Mouse (Mus musculus): ENCODE data around the gene Jak1.
A peak's percentile ranks its signal among the peaks of the same experiment; 100 is the strongest.

Jak1 gene

GRCm38 (mm10) chr4:101182603-101183011 is 82.5 kb downstream of the Jak1 start:
- no peak for DNase-seq

GRCm38 (mm10) chr4:101180681-101181080 is 84.4 kb downstream of the Jak1 start:
- no peak for DNase-seq

GRCm38 (mm10) chr4:101179836-101180235 is 85.2 kb downstream of the Jak1 start:
- no peak for DNase-seq

GRCm38 (mm10) chr4:101179076-101179475 is 86.0 kb downstream of the Jak1 start:
- DNase-seq, result no peak

DNA sequence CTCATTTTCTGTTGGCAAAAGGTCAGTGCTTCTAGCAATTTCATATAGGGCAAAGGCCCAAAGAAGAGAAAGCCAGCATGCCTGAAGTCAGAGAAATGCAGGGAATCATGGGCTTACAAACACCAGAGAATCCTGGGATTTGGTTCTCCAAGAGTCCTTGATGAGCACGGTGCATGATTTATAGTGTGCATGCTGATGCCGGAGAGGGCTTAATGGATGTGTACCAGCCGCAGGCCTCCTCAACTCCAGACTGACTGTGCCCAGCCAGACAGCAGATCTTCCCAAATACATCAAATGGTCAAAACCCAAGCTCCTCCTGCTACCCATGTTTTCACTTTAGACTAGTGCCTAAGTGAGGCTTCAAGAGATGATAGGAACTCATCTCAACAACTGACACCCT is 87.3 kb downstream of the Jak1 start:
- DNase-seq, result no peak

DNA sequence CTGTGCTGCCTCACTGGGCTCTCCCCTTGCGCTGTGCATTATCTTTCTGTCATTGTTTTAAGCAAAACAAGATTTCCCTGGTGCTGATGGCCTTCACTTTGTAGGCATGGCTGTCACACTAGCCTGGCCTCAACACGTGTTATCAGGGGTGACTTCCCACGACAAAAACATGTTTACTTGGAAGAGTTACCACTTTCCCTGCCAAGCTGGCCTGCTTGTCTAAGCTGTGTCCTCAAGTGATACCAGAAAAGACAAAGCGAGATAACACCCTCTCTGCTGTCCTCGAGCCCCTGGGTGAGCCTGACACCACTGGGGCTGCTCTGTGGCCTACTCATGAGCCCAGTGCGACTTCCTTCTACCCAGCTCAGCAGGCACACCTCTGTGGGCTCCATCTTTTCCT is 89.0 kb downstream of the Jak1 start:
- no peak for DNase-seq

DNA sequence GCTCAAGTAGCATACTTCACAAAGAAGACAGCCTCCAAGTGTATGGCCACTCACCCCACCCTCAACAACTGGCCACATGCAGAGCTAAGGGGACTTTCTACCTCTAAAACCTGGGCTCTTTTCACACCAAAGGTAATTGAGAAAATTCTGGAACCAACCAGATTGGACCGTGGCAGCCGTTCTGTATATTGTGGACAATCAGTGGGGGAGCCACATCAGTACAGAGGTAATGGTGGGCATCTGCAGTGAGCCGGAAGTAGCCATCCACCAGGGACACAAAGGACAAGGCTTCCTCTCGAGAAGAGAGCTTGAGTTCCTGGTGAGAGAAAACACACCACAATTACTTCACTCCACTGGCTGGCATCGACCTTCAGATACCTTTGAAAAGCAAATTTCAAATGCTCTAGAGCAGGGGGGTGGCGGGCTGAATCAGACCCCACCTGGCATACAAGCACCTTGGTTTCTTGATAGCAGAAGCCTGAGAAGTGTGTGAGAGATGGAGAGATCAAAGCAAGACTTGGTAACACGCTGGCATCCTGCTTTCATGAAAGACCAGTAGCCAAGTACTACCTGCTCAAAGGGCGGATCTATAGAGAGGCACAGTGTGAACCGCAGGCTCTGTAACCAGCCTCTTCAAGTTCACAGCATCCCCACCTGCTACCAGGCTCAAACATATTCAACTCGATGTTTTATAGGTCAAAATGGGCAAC is 90.0 kb downstream of the Jak1 start:
- DNase-seq, result no peak

GRCm38 (mm10) chr4:101172738-101173137 is 92.3 kb downstream of the Jak1 start:
- DNase-seq, result no peak

DNA sequence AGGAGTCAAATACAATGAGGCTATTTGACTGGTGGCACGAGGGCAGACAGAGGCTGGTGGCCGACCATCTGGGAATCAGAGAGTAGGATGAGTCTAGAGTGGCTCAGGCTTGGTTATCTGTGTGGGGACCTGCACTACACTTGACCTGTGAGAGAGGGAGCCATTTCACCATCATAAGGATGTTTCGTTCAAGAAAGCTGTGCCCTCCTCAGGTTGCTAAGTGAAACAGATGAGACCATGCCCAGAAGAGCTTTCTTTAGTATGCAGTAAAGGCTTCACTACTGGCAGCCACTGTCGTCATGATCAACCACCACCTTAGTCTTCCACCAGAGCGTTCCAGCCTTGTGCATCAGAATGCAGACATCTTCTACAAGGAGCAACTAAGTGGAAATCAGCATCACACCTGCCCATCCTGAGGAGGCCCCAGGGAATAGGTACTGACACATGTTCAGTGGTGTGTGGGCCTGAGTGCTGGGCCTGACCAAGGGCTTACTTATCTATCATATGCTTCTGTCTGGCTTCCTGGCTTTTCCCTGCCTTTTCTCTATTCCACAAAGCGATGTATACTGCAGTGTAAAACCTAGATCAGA is 96.8 kb downstream of the Jak1 start:
- DNase-seq, result peak; percentile 51 to 66

- no peak for DNase-seq
Measured at GRCm38 (mm10) chr4:101167777-101168176, 97.3 kb downstream of the Jak1 start.

GRCm38 (mm10) chr4:101165776-101166175 is 99.3 kb downstream of the Jak1 start:
- DNase-seq, result no peak

GRCm38 (mm10) chr4:101164673-101165072 is 100.4 kb downstream of the Jak1 start:
- DNase-seq, result no peak

DNA sequence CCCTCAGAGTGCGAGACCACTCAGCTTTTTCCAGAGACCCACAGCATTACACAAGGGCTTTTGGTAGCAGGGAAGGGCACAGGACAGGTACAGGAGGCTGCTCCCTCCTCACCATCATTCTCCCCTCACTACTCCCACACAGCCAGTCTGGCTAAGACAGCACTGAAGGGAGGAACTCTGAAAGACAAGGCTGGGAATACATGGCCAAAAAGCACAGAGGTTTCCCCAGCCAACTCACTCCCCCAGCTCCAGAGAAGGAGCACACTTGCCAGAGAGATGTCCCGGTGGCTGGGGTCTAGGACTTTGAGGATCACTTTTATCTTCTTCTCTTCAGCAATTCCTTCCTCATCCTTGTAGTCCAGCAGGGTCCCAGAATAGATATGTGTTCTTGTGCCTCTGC is 100.9 kb downstream of the Jak1 start:
- DNase-seq, result no peak

GRCm38 (mm10) chr4:101160821-101161220 is 104.3 kb downstream of the Jak1 start:
- DNase-seq, result no peak

DNA sequence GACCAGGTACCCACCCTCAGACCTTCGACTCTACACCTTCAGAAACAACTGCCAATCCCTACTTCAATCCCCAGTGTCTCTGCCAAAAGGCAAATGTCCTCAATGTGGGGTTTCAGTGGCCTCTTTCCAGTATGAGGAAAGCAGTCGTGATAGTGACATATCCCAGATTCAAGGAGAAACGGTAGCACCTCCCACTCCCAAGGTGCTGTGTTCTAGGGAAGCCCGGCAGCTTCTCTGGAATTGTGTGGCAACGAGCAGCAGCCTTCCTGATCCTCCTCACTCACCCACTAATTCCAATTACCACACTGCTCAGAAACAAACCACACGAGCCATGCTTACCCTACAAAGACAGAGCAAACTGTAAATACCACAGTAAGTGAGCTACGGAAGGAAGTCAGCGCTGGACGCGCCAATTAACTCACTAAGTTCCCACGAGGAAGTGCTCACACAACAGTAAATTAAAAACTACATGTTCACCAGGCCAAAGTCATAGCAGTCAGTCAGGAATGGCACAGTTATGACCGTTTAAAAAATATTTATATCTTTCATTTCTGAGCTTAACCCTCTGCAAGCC is 105.8 kb downstream of the Jak1 start:
- DNase-seq, result no peak

DNA sequence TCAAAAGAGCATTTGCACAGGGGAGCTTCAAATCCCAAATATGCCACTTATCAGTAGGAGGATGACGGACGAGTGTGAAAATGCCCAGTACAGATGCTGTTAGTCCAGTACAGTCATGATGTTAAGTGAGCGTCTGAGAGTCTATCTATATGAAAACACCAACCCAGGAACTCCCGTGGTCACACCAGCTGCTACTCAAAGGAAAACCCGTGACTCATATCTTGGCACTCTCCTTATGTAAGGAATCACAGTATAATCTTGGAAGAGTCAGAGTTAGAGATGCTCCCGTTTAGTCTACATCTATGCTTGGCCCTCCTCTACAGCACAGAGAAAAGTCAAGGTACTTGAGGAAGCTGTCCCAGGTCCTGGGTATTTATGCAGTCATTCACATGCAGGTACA is 106.8 kb downstream of the Jak1 start:
- peak; percentile 45 to 51 for DNase-seq

DNA sequence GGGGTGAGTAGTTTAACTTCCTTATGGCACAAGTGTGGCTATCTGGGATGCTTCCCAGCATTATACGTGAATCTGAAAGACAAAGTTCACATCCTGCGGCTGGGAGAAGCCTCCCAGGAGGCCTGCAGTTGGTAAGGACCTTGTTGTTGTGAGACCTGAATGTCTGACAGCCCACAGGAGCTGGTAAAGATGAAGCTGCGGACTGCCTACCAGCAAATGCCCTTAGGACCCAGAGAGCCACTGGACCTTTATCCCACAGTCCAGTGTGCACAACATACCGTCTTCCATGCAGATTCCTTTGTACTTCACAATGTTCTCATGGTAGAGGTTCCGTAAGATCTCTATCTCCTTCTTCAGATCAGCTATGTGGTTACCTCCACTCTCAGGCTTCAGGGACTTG is 107.6 kb downstream of the Jak1 start:
- no peak for DNase-seq

DNA sequence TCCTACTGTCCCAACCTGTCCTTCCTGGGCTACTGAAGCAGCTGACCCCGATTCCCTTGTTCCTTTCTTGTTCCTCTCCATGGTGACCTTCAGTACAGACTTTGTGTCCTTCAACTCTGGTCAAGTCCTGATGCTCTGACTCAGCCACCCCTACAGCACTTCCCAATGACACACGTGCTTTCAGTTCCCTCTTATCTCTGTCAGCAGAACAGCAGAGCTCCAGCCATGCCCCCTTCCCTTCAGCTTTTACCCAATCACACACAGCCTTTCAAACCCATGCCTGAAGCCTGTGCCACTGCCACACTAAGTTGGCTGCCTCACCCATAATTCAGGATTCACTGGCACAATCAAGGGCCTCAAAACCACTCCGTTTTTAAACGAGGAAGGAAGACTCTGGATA is 109.5 kb downstream of the Jak1 start:
- DNase-seq, result no peak

DNA sequence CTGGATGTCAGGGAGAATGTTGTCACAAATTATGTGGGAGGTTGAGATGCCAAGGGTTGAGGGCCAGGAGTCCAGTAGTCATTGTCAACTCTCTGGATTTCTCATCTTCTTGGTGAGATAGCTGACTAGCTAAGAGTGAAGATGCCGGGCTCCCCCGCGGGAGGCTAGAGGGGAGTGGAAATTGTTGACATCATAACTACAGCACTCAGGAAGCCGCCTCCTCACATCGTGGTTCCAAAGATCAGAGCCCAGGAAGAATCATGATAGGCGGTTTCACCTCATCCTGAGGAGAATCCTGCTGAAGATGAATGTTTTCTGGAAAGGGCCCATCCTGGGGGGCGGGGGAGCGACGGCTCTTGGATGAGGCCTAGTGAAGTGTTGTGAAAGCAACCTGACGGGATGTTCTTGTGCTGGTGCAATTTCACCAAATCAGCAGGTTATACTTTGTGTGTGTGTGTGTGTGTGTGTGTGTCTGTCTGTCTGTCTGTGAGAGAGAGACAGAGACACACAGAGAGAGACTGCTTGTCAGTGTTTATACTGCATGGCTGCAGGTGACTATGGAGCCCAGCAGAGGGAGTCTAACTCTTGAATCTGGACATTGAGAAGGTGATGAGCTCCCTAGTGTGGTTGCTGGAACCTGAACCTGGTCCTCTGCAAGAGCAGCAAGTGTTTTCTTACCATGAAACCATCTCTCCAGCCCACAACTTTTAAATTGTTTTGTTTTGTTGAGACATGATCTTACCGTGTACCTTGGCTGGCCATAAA is 118.0 kb downstream of the Jak1 start:
- no peak for DNase-seq

DNA sequence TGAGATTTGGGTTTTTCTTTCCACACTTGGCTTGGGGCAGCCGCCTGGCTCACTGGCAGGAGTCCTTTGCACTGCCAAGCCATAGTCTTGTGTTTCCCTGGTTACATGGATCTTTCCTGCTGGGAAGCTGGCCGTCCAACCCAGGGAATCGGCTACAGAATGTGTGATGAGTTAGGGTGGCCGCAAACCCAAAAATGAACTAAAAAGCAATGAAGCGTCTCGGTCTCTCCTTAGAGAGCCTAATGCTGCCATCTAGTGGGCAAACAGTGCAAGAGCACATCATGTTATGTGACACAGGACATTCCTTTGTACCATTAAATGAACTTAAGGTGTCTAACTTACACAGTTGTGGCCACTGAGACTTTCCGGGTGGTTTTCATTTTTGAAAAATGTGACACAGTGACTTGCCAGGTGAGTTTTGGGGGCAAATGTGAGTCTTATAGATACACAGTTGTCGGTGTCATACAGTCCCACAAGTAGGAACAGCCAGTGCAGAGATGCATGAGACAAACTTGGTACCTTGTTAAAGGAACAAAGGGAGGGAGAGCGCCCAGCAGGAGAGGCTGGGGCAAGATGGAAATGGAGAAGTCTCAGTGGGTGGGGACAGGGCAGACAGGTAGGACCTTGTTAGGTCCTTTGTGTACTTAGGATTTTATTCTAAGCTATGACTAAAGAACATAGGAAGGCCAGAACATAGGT is 118.9 kb downstream of the Jak1 start:
- DNase-seq, result peak; percentile 84 to 87

DNA sequence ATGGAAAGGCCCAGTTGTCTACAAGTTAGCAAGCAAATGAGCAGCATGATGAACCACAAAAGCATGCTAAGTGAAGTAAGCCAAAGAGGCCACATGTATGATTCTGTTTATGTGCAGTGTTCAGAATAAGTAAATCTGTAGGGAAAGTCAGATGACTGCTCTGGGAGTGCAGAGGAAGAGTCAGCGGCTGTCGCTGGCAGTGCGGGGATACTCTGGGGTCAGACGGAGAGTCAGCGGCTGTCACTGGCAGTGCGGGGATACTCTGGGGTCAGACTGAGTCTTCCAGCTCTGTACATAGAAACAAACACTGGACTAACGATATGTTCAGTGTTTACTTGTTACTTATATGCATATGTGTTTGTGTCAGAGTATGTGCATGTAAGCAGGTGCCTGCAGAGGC is 120.3 kb downstream of the Jak1 start:
- no peak for DNase-seq

- DNase-seq, result no peak
Measured at GRCm38 (mm10) chr4:101144361-101144760, 120.7 kb downstream of the Jak1 start.

GRCm38 (mm10) chr4:101143901-101144300 is 121.2 kb downstream of the Jak1 start:
- no peak for DNase-seq

All from cerebellum, postnatal 25 days (tissue).